Mouse (Mus musculus) forebrain, embryonic 16.5 days (tissue): Measurements from ENCODE around the gene Rab2b. TPM values are rescaled to one million over a fixed set of nuclear protein-coding genes. Genes with fewer than 3 reads are reported as not detected.
A peak's percentile ranks its signal among the peaks of the same experiment; 100 is the strongest.

ENCODE experiments used
- ATAC-seq: fragments of 200-750 bp; cut with Nextera tagmentation; 2 replicates; pipeline ENCODE4 v1.8.0; 2017; ENCODE audit warnings: mild to moderate bottlenecking, moderate library complexity
- H3K27ac ChIP-seq: fragments of 300-500 bp; sonication (generic); 2 replicates; pipeline ENCODE4 v1.5.1; 2014; ENCODE audit warnings: low read length, control low read depth
- H3K27me3 ChIP-seq: fragments of 300-500 bp; sonication (generic); replicated peaks from 2 replicates; pipeline ENCODE4 v1.6.1; 2014; ENCODE audit warnings: low read length; ENCODE audit not compliant: control insufficient read depth, insufficient read depth
- H3K36me3 ChIP-seq: fragments of 300-500 bp; sonication (generic); 2 replicates; pipeline ENCODE4 v1.6.1; 2014; ENCODE audit not compliant: control insufficient read depth, insufficient read depth
- H3K4me1 ChIP-seq: fragments of 300-500 bp; sonication (generic); replicated peaks from 2 replicates; pipeline ENCODE4 v1.6.1; 2014; ENCODE audit warnings: low read length; ENCODE audit not compliant: control insufficient read depth, insufficient read depth
- H3K4me2 ChIP-seq: fragments of 300-500 bp; sonication (generic); 2 replicates; pipeline ENCODE4 v1.6.1; 2014; ENCODE audit warnings: mild to moderate bottlenecking, low read length, control low read depth
- H3K4me3 ChIP-seq: fragments of 300-500 bp; sonication (generic); replicated peaks from 2 replicates; pipeline ENCODE4 v1.5.1; 2014; ENCODE audit warnings: mild to moderate bottlenecking, low read length, control low read depth
- H3K9ac ChIP-seq: fragments of 300-500 bp; sonication (generic); replicated peaks from 2 replicates; pipeline ENCODE4 v1.6.1; 2014; ENCODE audit warnings: low read depth, low read length, control low read depth
- H3K9me3 ChIP-seq: fragments of 300-500 bp; sonication (generic); 2 replicates; pipeline ENCODE4 v1.6.1; 2016; ENCODE audit warnings: low read length; ENCODE audit not compliant: control insufficient read depth
- WGBS: fragments of 180-500 bp; shearing (Covaris S2); extraction: QIAGEN DNeasy Blood & Tissue Kit; methylation state at CpG from one replicate; pipeline ENCODE4 v1.1.7; 2014; 5-methylcytosine and 5-hydroxymethylcytosine counted together
- polyA plus RNA-seq: library from polyadenylated mRNA; unstranded; fragments of >200 nt; fragmentation: Nextera tagmentation; extraction: Ambion mirVana; gene quantifications from 2 replicates; pipeline ENCODE4 v1.2.1, GENCODE M21; 2015

Rab2b gene
- 54.9 and 56.8 TPM in 2 replicates for polyA plus RNA-seq

- peak; percentile 98 for ATAC-seq
- Histone ChIP-seq H3K4me2 (peak within 1 kb of the TSS; percentile 53), H3K36me3 (no peaks in the 10 kb centered on the region), H3K27ac (peak within 1 kb of the TSS; percentile 83), H3K9ac (peak within 1 kb of the TSS; percentile 72), H3K9me3 (no peaks in the 10 kb centered on the region), H3K4me3 (peak within 1 kb of the TSS; percentile 92), H3K4me1 (peaks cover 8% of the 10 kb centered on the region), H3K27me3 (no peaks in the 10 kb centered on the region)
- under 1% methylated on average over 63 of the region's 66 CpGs for WGBS
Observed at GRCm38 (mm10) chr14:52278932-52279746, at the start of gene Rab2b, which contains the start of gene Tox4. TSS of gene Rab2b (minus strand) at chr14:52279545. TSS of gene Tox4 (plus strand) at chr14:52279146.

DNA sequence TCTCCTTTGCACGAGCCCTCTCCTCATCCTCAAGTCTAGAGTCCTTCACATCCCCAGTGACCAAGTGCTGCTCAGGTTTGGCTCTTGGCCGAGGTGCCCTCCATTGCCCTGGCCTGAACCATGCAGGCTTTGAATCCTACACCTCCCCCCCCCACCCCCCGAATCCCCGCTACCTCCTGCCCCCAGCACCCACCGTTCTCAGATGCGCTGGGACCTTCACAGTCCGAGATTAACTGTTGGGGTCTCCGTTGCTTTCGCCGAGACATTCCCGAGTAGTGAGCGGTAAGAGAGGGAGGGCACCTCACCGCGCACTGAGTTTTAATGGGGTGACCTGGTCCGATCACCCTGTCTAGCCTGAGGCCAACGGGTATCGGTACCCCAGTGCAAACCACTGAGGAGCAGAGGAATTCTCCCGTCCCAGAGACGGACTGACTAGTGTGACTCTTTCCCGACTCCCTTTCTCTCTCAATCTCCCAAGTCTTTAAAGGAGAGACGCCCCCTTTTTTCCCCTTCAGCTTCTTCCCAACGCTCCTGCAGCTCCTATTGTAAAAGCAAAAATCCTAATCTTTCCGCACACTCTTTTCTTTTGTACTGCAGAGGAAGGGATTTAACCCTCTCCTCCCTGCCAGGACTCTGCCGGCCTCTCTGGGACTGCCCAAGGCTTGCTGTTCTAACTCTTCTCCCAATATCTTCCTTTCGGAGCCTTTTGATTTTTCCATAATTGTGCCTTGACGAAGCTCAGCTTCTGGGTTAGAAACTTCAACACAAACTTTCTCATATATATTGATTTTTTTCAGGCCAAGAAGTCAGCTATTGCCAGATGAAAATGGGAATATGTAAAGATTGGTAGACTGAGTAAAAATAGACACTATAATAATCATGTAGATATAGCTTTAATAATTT is 48.8 kb upstream of the Rab2b start, which contains the start of gene Sall2:
Sall2 (minus strand) TSS at position 853 of the 903 bp plus-strand sequence.
- peak within 1 kb of the TSS; percentile 51 for H3K9ac ChIP-seq
- under 1% methylated on average over 26 of the region's 26 CpGs for WGBS

DNA sequence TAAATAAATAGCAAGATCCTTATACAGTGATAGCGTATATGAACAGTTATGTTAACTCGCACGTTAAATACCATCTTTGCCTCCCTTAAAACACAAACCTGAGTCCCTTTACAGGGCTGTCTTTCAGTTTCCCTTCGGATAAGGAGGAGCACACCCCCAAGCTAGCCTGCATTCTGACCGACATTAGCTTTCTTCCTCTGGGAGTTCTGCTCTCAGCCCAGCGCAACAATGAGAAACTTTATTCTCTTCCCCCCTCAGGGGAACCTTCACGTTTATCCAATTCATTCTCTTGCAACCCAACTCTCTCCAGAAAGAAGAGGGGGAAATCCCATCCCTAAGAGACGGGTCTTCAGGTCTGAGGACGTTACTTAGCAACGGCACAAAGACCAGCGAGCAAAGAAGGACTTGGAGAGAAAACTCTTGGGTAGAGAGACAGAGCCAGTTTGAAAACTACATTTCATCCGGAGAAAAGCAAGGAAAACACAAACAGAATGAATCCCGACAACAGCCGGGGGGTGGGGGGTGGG is 48.1 kb upstream of the Rab2b start:
- Histone ChIP-seq H3K9me3 (no peaks in the 10 kb centered on the region), H3K9ac (peak overlapping the region; percentile 51), H3K27ac (no peak overlapping the region; the same call in 1 of the 2 replicates), H3K4me1 (peaks cover 22% of the 10 kb centered on the region), H3K4me3 (peak overlapping the region; percentile 47), H3K27me3 (no peaks in the 10 kb centered on the region), H3K4me2 (peak overlapping the region; percentile 72), H3K36me3 (no peaks in the 10 kb centered on the region)
- peak; percentile 68 for ATAC-seq
- under 1% methylated on average over 14 of the region's 14 CpGs for WGBS

More for the DNA sequence above, 48.8 kb upstream of the Rab2b start, which contains the start of gene Sall2:
- Histone ChIP-seq H3K4me1 (peaks cover 22% of the 10 kb centered on the region), H3K4me2 (peak within 1 kb of the TSS; percentile 72), H3K9me3 (no peaks in the 10 kb centered on the region), H3K27ac (peak within 1 kb of the TSS; percentile 0; the same call in 1 of the 2 replicates), H3K27me3 (no peaks in the 10 kb centered on the region), H3K4me3 (peak within 1 kb of the TSS; percentile 47), H3K36me3 (no peaks in the 10 kb centered on the region)
- ATAC-seq = peak; percentile 55

- WGBS = 6% methylated on average over 4 of the region's 4 CpGs
- H3K27ac ChIP-seq = no peak overlapping the region
- peaks cover 22% of the 10 kb centered on the region for H3K4me1 ChIP-seq
- H3K9me3 ChIP-seq = no peaks in the 10 kb centered on the region
- H3K4me3 ChIP-seq = no peak overlapping the region
- H3K4me2 ChIP-seq = peak overlapping the region; percentile 17; the same call in 1 of the 2 replicates
- H3K9ac ChIP-seq = no peak overlapping the region
- ATAC-seq = peak; percentile 41
- H3K27me3 ChIP-seq = no peaks in the 10 kb centered on the region
- no peaks in the 10 kb centered on the region for H3K36me3 ChIP-seq
Observed at GRCm38 (mm10) chr14:52325890-52326289, 46.5 kb upstream of the Rab2b start.

- Histone ChIP-seq H3K4me1 (peaks cover 18% of the 10 kb centered on the region), H3K36me3 (no peaks in the 10 kb centered on the region; the same call in 1 of the 2 replicates), H3K9ac (no peak overlapping the region), H3K9me3 (no peaks in the 10 kb centered on the region), H3K4me3 (no peak overlapping the region), H3K27me3 (no peaks in the 10 kb centered on the region), H3K4me2 (no peak overlapping the region), H3K27ac (no peak overlapping the region)
- no peak for ATAC-seq
- WGBS = 33% methylated on average over 6 of the region's 6 CpGs
Observed at GRCm38 (mm10) chr14:52319361-52319760, 40.0 kb upstream of the Rab2b start.

DNA sequence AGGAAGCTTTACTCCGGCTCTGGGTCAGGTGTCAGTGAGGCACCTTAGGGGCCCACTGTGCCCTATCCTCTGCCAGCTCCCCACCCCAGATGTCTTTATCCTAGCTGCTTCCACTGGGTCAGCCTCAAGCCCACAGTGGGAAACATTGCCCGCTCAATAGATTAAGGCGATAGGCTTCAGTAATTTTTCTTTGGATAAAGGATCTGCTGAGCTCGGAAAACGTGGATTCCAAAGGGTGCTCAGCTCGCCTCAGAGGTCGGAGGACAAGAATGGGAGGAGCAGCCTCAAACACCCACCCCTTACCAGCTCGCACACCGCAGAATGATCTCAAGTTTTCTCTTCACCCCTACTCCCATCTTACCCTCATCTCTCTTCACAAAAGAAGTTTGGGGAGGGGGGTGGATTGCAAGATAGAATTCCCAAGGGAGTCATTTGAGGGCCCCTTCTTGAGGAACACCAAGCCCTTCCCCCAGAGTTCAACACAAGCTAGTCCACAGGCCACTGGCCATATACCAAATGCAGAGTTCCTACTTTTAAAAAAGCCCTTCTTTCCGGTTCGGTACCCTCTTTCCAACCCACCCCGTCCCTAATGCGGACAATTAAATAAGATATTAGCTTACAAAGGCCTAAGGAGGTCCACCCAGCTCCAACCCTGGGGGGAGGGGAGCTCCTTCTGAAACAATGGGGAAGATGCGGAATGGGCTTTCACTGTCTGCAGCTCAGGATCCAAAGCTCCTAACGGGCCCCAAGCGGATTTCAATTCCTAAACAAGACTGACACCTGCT is 37.3 kb upstream of the Rab2b start:
- Histone ChIP-seq H3K4me2 (peak overlapping the region; percentile 78), H3K4me1 (peaks cover 36% of the 10 kb centered on the region), H3K4me3 (peak overlapping the region; percentile 84), H3K27me3 (no peaks in the 10 kb centered on the region), H3K9me3 (no peaks in the 10 kb centered on the region), H3K27ac (peak overlapping the region; percentile 91), H3K36me3 (peaks cover 17% of the 10 kb centered on the region), H3K9ac (peak overlapping the region; percentile 92)
- ATAC-seq = peak; percentile 62
- WGBS = 3% methylated on average over 15 of the region's 16 CpGs

GRCm38 (mm10) chr14:52315792-52316440 is 36.6 kb upstream of the Rab2b start:
- peaks cover 17% of the 10 kb centered on the region for H3K36me3 ChIP-seq
- WGBS = 0% methylated on average over 31 of the region's 41 CpGs
- peak overlapping the region; percentile 91 for H3K27ac ChIP-seq
- H3K27me3 ChIP-seq = no peaks in the 10 kb centered on the region
- H3K9me3 ChIP-seq = no peaks in the 10 kb centered on the region
- H3K4me2 ChIP-seq = peak overlapping the region; percentile 78
- peak overlapping the region; percentile 84 for H3K4me3 ChIP-seq
- H3K9ac ChIP-seq = peak overlapping the region; percentile 92
- ATAC-seq = peak; percentile 84
- peaks cover 43% of the 10 kb centered on the region for H3K4me1 ChIP-seq

DNA sequence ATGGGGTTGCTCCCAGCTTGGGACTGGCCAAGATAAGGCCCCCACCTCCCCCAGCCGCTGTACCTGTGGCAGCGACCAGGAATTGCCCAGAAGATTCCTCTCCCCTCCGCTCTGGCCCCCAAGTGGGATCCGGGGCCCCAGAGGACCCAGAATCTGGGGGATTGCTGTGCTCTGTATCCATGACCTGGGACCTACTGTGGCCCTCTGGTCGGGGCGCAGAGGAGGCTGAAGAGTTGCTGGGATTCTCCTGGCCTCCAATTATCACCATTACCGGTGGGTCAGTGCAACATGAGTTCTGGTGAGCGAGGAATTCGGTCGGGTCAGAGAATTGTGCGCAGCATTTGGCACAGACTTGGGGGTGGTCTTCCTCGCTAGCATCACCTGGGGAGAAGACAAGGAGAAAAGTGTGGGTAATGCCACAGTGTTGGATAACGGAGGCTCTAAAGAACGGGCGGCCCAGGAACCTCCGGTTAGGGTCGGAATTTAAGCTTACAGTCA is 36.0 kb upstream of the Rab2b start:
- Histone ChIP-seq H3K4me1 (peaks cover 49% of the 10 kb centered on the region), H3K36me3 (peaks cover 17% of the 10 kb centered on the region), H3K4me2 (peak overlapping the region; percentile 78), H3K9me3 (no peaks in the 10 kb centered on the region), H3K27ac (peak overlapping the region; percentile 91), H3K27me3 (no peaks in the 10 kb centered on the region), H3K9ac (peak overlapping the region; percentile 92), H3K4me3 (peak overlapping the region; percentile 84)
- ATAC-seq = peak; percentile 2
- WGBS = 11% methylated on average over 17 of the region's 17 CpGs
